Mouse (Mus musculus) stomach, postnatal 0 days (tissue): ENCODE data around the gene Ppp1r12c.

Experiments used
- CTCF ChIP-seq: IDR thresholded peaks from 2 replicates; pipeline ENCODE4 v1.5.1; 2016; ENCODE audit warnings: antibody characterized with exemption, low read depth, mild to moderate bottlenecking, moderate library complexity
- EP300 ChIP-seq: optimal IDR thresholded peaks from 2 replicates; pipeline ENCODE3; 2016; ENCODE audit warnings: antibody characterized with exemption

DNA sequence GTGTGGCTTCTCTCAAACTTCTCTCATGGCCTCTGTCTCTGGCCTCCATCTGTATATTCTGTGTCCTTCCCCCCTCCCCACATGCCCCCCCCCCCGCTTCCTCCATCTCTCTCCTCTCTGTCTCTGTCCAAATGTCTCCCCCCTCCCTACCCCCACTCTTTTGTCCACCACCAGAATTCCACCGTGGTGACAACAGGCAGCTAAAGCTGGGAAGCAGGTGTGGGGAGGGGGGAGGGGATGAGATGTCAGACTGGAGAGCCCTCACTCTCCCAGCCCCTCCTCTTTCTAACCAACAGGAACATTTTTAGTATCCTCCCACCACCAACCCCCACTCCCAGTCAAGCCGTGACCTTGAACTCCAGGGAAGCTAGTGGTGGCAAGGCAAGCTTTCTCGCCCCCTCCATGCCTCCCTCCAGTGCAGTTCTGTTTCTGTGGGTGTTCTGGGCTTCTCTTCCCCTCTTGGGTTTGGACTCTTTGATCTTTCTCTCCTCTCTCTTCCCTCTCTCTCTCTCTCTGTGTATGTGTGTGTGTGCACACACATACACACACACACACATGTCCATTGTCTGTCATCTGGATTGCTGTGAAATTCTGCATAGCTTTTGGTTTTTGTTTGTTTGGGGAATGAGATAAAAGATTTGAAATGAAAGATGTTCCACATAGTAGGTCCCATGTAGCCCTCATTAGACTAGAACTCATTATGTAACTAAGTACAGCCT, 15.0 kb upstream of the Ppp1r12c start, which contains the start of gene Tnnt1:
- TF ChIP-seq CTCF (no peak), EP300 (no peak)
